Mouse (Mus musculus) limb, embryonic 13.5 days (tissue): ENCODE data around the gene Tstd3. TPM values are rescaled to one million over a fixed set of nuclear protein-coding genes. Genes with fewer than 3 reads are reported as not detected.

ENCODE experiments used
- ATAC-seq: fragments of 200-750 bp; cut with Nextera tagmentation; 2 replicates; pipeline ENCODE4 v1.8.0; 2017; ENCODE audit warnings: low read depth, moderate number of reproducible peaks, moderate TSS enrichment; ENCODE audit not compliant: low FRiP score
- H3K27ac ChIP-seq: fragments of 300-500 bp; sonication (generic); 2 replicates; pipeline ENCODE4 v1.5.1; 2015; ENCODE audit warnings: inconsistent platforms, mild to moderate bottlenecking, moderate library complexity
- H3K27me3 ChIP-seq: fragments of 300-500 bp; sonication (generic); 2 replicates; pipeline ENCODE4 v1.6.1; 2015; ENCODE audit warnings: mild to moderate bottlenecking, inconsistent platforms
- H3K36me3 ChIP-seq: fragments of 300-500 bp; sonication (generic); 2 replicates; pipeline ENCODE4 v1.6.1; 2015; ENCODE audit warnings: inconsistent platforms, mild to moderate bottlenecking, moderate library complexity
- H3K4me1 ChIP-seq: fragments of 300-500 bp; sonication (generic); 2 replicates; pipeline ENCODE4 v1.6.1; 2015; ENCODE audit warnings: inconsistent platforms
- H3K4me2 ChIP-seq: fragments of 300-500 bp; sonication (generic); replicated peaks from 2 replicates; pipeline ENCODE4 v1.6.1; 2015; ENCODE audit warnings: inconsistent platforms, mild to moderate bottlenecking, moderate library complexity
- H3K4me3 ChIP-seq: fragments of 300-500 bp; sonication (generic); 2 replicates; pipeline ENCODE4 v1.5.1; 2015; ENCODE audit warnings: moderate library complexity, mild to moderate bottlenecking, inconsistent platforms
- H3K9ac ChIP-seq: fragments of 300-500 bp; sonication (generic); 2 replicates; pipeline ENCODE4 v1.6.1; 2015; ENCODE audit warnings: mild to moderate bottlenecking, inconsistent platforms
- H3K9me3 ChIP-seq: fragments of 300-500 bp; sonication (generic); 2 replicates; pipeline ENCODE4 v1.6.1; 2016; ENCODE audit warnings: inconsistent platforms
- WGBS: fragments of 180-500 bp; shearing (Covaris S2); methylation state at CpG from one replicate; pipeline ENCODE4 v1.1.7; 2015; 5-methylcytosine and 5-hydroxymethylcytosine counted together
- polyA plus RNA-seq: library from polyadenylated mRNA; unstranded; fragments of >200 nt; fragmentation: Nextera tagmentation; extraction: Ambion mirVana; gene quantifications from 2 replicates; pipeline ENCODE4 v1.2.1, GENCODE M21; 2015

Tstd3 gene
- 6.4 and 7.8 TPM in 2 replicates for polyA plus RNA-seq

- Histone ChIP-seq H3K9me3 (no peaks in the 10 kb centered on the region), H3K27me3 (no peaks in the 10 kb centered on the region), H3K4me1 (0 out of 2 replicates have a peak, but pooled peaks cover 7% of the 10 kb centered on the region), H3K27ac (no peak within 1 kb of the TSS), H3K4me2 (peak within 1 kb of the TSS; percentile 79), H3K36me3 (no peaks in the 10 kb centered on the region), H3K4me3 (peak within 1 kb of the TSS; percentile 56), H3K9ac (peak within 1 kb of the TSS; percentile 58)
- ATAC-seq = peak; percentile 84
- WGBS = 3% methylated on average over 17 of the region's 17 CpGs
These were observed at the start of gene Tstd3, which contains the start of gene Usp45 for GRCm38 (mm10) chr4:21766863-21767304. TSS of gene Tstd3 (minus strand) at chr4:21767212. TSS of gene Usp45 (plus strand) at chr4:21767156.

GRCm38 (mm10) chr4:21814029-21814428 lies 47.0 kb upstream of the Tstd3 start:
- Histone ChIP-seq H3K4me2 (no peak overlapping the region), H3K27ac (no peak overlapping the region), H3K9me3 (no peaks in the 10 kb centered on the region), H3K4me1 (no peaks in the 10 kb centered on the region), H3K4me3 (no peak overlapping the region), H3K27me3 (no peaks in the 10 kb centered on the region), H3K36me3 (peaks cover 49% of the 10 kb centered on the region), H3K9ac (no peak overlapping the region)
- WGBS = 53% methylated on average over 2 of the region's 2 CpGs
- peak; percentile 67; the same call in 1 of the 2 replicates for ATAC-seq

- Histone ChIP-seq H3K27me3 (no peaks in the 10 kb centered on the region), H3K9me3 (no peaks in the 10 kb centered on the region), H3K4me3 (no peak overlapping the region), H3K9ac (no peak overlapping the region), H3K27ac (no peak overlapping the region), H3K36me3 (peaks cover 49% of the 10 kb centered on the region), H3K4me1 (no peaks in the 10 kb centered on the region), H3K4me2 (no peak overlapping the region)
- WGBS = 90% methylated on average over 6 of the region's 6 CpGs
- ATAC-seq = no peak
These were observed 45.6 kb upstream of the Tstd3 start for GRCm38 (mm10) chr4:21812635-21813034.

GRCm38 (mm10) chr4:21810608-21811007 lies 43.6 kb upstream of the Tstd3 start:
- peaks cover 46% of the 10 kb centered on the region for H3K36me3 ChIP-seq
- WGBS = 84% methylated on average over 3 of the region's 3 CpGs
- H3K27me3 ChIP-seq = no peaks in the 10 kb centered on the region
- H3K4me3 ChIP-seq = no peak overlapping the region
- H3K9me3 ChIP-seq = no peaks in the 10 kb centered on the region
- no peak overlapping the region for H3K27ac ChIP-seq
- no peaks in the 10 kb centered on the region for H3K4me1 ChIP-seq
- no peak overlapping the region for H3K4me2 ChIP-seq
- no peak overlapping the region for H3K9ac ChIP-seq
- no peak for ATAC-seq

GRCm38 (mm10) chr4:21807204-21807603 lies 40.2 kb upstream of the Tstd3 start:
- Histone ChIP-seq H3K4me2 (no peak overlapping the region), H3K27ac (no peak overlapping the region), H3K36me3 (peaks cover 70% of the 10 kb centered on the region), H3K27me3 (no peaks in the 10 kb centered on the region), H3K9ac (no peak overlapping the region), H3K4me1 (no peaks in the 10 kb centered on the region), H3K9me3 (no peaks in the 10 kb centered on the region), H3K4me3 (no peak overlapping the region)
- WGBS = 80% methylated on average over 5 of the region's 5 CpGs
- ATAC-seq = no peak

- Histone ChIP-seq H3K9ac (no peak overlapping the region), H3K27ac (no peak overlapping the region), H3K4me3 (no peak overlapping the region), H3K4me2 (no peak overlapping the region), H3K36me3 (peaks cover 76% of the 10 kb centered on the region), H3K4me1 (no peaks in the 10 kb centered on the region), H3K27me3 (no peaks in the 10 kb centered on the region), H3K9me3 (no peaks in the 10 kb centered on the region)
- 88% methylated on average over 2 of the region's 2 CpGs for WGBS
- ATAC-seq = no peak
These were observed 34.6 kb upstream of the Tstd3 start for GRCm38 (mm10) chr4:21801620-21802019.

- Histone ChIP-seq H3K4me1 (no peaks in the 10 kb centered on the region), H3K4me2 (no peak overlapping the region), H3K9me3 (no peaks in the 10 kb centered on the region), H3K36me3 (peaks cover 72% of the 10 kb centered on the region), H3K27ac (no peak overlapping the region), H3K4me3 (no peak overlapping the region), H3K9ac (no peak overlapping the region), H3K27me3 (no peaks in the 10 kb centered on the region)
- 96% methylated on average over 1 of the region's 1 CpGs for WGBS
- ATAC-seq = no peak
These were observed 34.0 kb upstream of the Tstd3 start for GRCm38 (mm10) chr4:21801013-21801412.

GRCm38 (mm10) chr4:21793631-21794030 lies 26.6 kb upstream of the Tstd3 start:
- no peak overlapping the region for H3K4me3 ChIP-seq
- no peak overlapping the region for H3K4me2 ChIP-seq
- H3K36me3 ChIP-seq = peaks cover 49% of the 10 kb centered on the region
- WGBS = 52% methylated on average over 3 of the region's 3 CpGs
- no peaks in the 10 kb centered on the region for H3K4me1 ChIP-seq
- ATAC-seq = no peak
- no peak overlapping the region for H3K9ac ChIP-seq
- H3K27ac ChIP-seq = no peak overlapping the region
- H3K27me3 ChIP-seq = no peaks in the 10 kb centered on the region
- H3K9me3 ChIP-seq = no peaks in the 10 kb centered on the region

- Histone ChIP-seq H3K4me1 (no peaks in the 10 kb centered on the region), H3K4me3 (no peak overlapping the region), H3K9ac (no peak overlapping the region), H3K4me2 (no peak overlapping the region), H3K9me3 (no peaks in the 10 kb centered on the region), H3K36me3 (peaks cover 58% of the 10 kb centered on the region), H3K27ac (no peak overlapping the region), H3K27me3 (no peaks in the 10 kb centered on the region)
- 87% methylated on average over 4 of the region's 4 CpGs for WGBS
- ATAC-seq = no peak
These were observed 22.8 kb upstream of the Tstd3 start for GRCm38 (mm10) chr4:21789836-21790235.

GRCm38 (mm10) chr4:21788903-21789302 lies 21.9 kb upstream of the Tstd3 start:
- no peak overlapping the region for H3K4me2 ChIP-seq
- WGBS = 92% methylated on average over 6 of the region's 6 CpGs
- no peaks in the 10 kb centered on the region for H3K9me3 ChIP-seq
- H3K4me1 ChIP-seq = no peaks in the 10 kb centered on the region
- no peak for ATAC-seq
- H3K27me3 ChIP-seq = no peaks in the 10 kb centered on the region
- no peak overlapping the region for H3K27ac ChIP-seq
- no peak overlapping the region for H3K9ac ChIP-seq
- peaks cover 65% of the 10 kb centered on the region for H3K36me3 ChIP-seq
- H3K4me3 ChIP-seq = no peak overlapping the region

- WGBS = 93% methylated on average over 12 of the region's 12 CpGs
These were observed 19.3 kb upstream of the Tstd3 start for GRCm38 (mm10) chr4:21786268-21786667.

GRCm38 (mm10) chr4:21780816-21781726 lies 14.1 kb upstream of the Tstd3 start:
- peaks cover 46% of the 10 kb centered on the region for H3K36me3 ChIP-seq
- 96% methylated on average over 12 of the region's 12 CpGs for WGBS
- peaks cover 10% of the 10 kb centered on the region for H3K4me1 ChIP-seq
- H3K4me3 ChIP-seq = no peak overlapping the region
- H3K27me3 ChIP-seq = no peaks in the 10 kb centered on the region
- no peak overlapping the region for H3K4me2 ChIP-seq
- ATAC-seq = no peak
- H3K9ac ChIP-seq = no peak overlapping the region
- no peaks in the 10 kb centered on the region for H3K9me3 ChIP-seq
- H3K27ac ChIP-seq = no peak overlapping the region

More at GRCm38 (mm10) chr4:21786268-21786667, 19.3 kb upstream of the Tstd3 start:
- no peak for ATAC-seq
- Histone ChIP-seq H3K9me3 (no peaks in the 10 kb centered on the region), H3K36me3 (peaks cover 77% of the 10 kb centered on the region), H3K9ac (no peak overlapping the region), H3K27me3 (no peaks in the 10 kb centered on the region), H3K27ac (no peak overlapping the region), H3K4me2 (no peak overlapping the region), H3K4me3 (no peak overlapping the region), H3K4me1 (no peaks in the 10 kb centered on the region)
